In genomic region chr7:129918240-129919200, GRCm38 (mm10) we compare ENCODE assay signal across 11 mouse cellular contexts.
A peak's percentile ranks its signal among the peaks of the same experiment; 100 is the strongest.
DNase-seq lines count a peak whose midpoint lies in the region; ATAC-seq and TF ChIP-seq lines count a peak whose summit lies in the region.
"Had no signal": no experiment of that assay in that cellular context is flagged by ENCODE, and none has a peak within 500 bp of the region (broad histone marks: within the 10 kb centered on the region; RNA-seq: fewer than 3 reads in every experiment).

No protein-coding gene starts in this region.

- no peaks in the 10 kb centered on the region for H3K36me3 ChIP-seq in forebrain, embryonic 10.5 days (replicated peaks)
- H3K36me3 ChIP-seq in forebrain, embryonic 11.5 days (ENCODE audit: control insufficient read depth, insufficient read depth, low read length) = no peaks in the 10 kb centered on the region
- no peaks in the 10 kb centered on the region for H3K36me3 ChIP-seq in midbrain, embryonic 10.5 days
- H3K36me3 ChIP-seq in midbrain, embryonic 13.5 days = no peaks in the 10 kb centered on the region
- H3K36me3 ChIP-seq in forebrain, embryonic 16.5 days (ENCODE audit: control insufficient read depth, insufficient read depth) = no peaks in the 10 kb centered on the region
- no peaks in the 10 kb centered on the region for H3K36me3 ChIP-seq in kidney, adult 2 months (ENCODE audit: control insufficient read depth, insufficient read depth, low read length)

- H3K4me3 ChIP-seq in forebrain, embryonic 10.5 days = no peak overlapping the region
- no peak overlapping the region for H3K4me3 ChIP-seq in forebrain, embryonic 11.5 days (ENCODE audit: low read depth, low read length)
- H3K4me3 ChIP-seq in midbrain, embryonic 10.5 days = no peak overlapping the region
- no peak overlapping the region for H3K4me3 ChIP-seq in midbrain, embryonic 13.5 days (replicated peaks)
- no peak overlapping the region for H3K4me3 ChIP-seq in forebrain, embryonic 16.5 days (replicated peaks; ENCODE audit: low read length)
- no peak overlapping the region for H3K4me3 ChIP-seq in kidney, adult 2 months (ENCODE audit: insufficient read depth, low read depth, low read length)
- H3K4me3 ChIP-seq: myocyte had no signal

- no peaks in the 10 kb centered on the region for H3K9me3 ChIP-seq in forebrain, embryonic 10.5 days
- H3K9me3 ChIP-seq in forebrain, embryonic 11.5 days (ENCODE audit: control insufficient read depth, low read length) = no peaks in the 10 kb centered on the region
- H3K9me3 ChIP-seq in midbrain, embryonic 10.5 days (replicated peaks) = no peaks in the 10 kb centered on the region
- no peaks in the 10 kb centered on the region for H3K9me3 ChIP-seq in midbrain, embryonic 13.5 days
- H3K9me3 ChIP-seq in forebrain, embryonic 16.5 days (ENCODE audit: control insufficient read depth, low read length) = no peaks in the 10 kb centered on the region

- no peak for ATAC-seq in forebrain, embryonic 11.5 days (replicated peaks; ENCODE audit: low FRiP score)
- ATAC-seq in midbrain, embryonic 13.5 days = no peak
- ATAC-seq in forebrain, embryonic 16.5 days = peak; percentile 78

- peaks cover 40% of the 10 kb centered on the region for H3K4me1 ChIP-seq in forebrain, embryonic 10.5 days
- H3K4me1 ChIP-seq in forebrain, embryonic 11.5 days (replicated peaks; ENCODE audit: control insufficient read depth, insufficient read depth, low read length) = peaks cover 3% of the 10 kb centered on the region
- H3K4me1 ChIP-seq in midbrain, embryonic 10.5 days = peaks cover 19% of the 10 kb centered on the region
- H3K4me1 ChIP-seq in midbrain, embryonic 13.5 days (replicated peaks) = peaks cover 10% of the 10 kb centered on the region
- peaks cover 15% of the 10 kb centered on the region for H3K4me1 ChIP-seq in forebrain, embryonic 16.5 days (replicated peaks; ENCODE audit: control insufficient read depth, insufficient read depth, low read length)
- H3K4me1 ChIP-seq in kidney, adult 2 months (ENCODE audit: control insufficient read depth, insufficient read depth, low read length) = no peaks in the 10 kb centered on the region

- no peak for TF ChIP-seq CTCF in kidney, adult 2 months (conservative IDR thresholded peaks at IDR 0.05; ENCODE audit: insufficient read depth, insufficient read length, low read depth, low read length)

- no peaks in the 10 kb centered on the region for H3K27me3 ChIP-seq in forebrain, embryonic 10.5 days (ENCODE audit: poor library complexity, severe bottlenecking)
- H3K27me3 ChIP-seq in forebrain, embryonic 11.5 days (ENCODE audit: control insufficient read depth, insufficient read depth, low read length) = no peaks in the 10 kb centered on the region
- H3K27me3 ChIP-seq in midbrain, embryonic 10.5 days (ENCODE audit: low read depth, poor library complexity, severe bottlenecking) = no peaks in the 10 kb centered on the region
- no peaks in the 10 kb centered on the region for H3K27me3 ChIP-seq in midbrain, embryonic 13.5 days
- H3K27me3 ChIP-seq in forebrain, embryonic 16.5 days (replicated peaks; ENCODE audit: control insufficient read depth, insufficient read depth, low read length) = no peaks in the 10 kb centered on the region
- no peaks in the 10 kb centered on the region for H3K27me3 ChIP-seq in kidney, adult 2 months (replicated peaks; ENCODE audit: control insufficient read depth, insufficient read depth, low read length)

- H3K27ac ChIP-seq in forebrain, embryonic 10.5 days = peak overlapping the region; percentile 22; the same call in 1 of the 2 replicates
- H3K27ac ChIP-seq in forebrain, embryonic 11.5 days (ENCODE audit: low read depth, low read length) = no peak overlapping the region
- H3K27ac ChIP-seq in midbrain, embryonic 10.5 days (replicated peaks) = 0 out of 2 replicates have a peak overlapping the region, but pooled peaks have one; percentile 28
- no peak overlapping the region for H3K27ac ChIP-seq in midbrain, embryonic 13.5 days
- H3K27ac ChIP-seq in forebrain, embryonic 16.5 days (ENCODE audit: low read length) = no peak overlapping the region
- no peak overlapping the region for H3K27ac ChIP-seq in kidney, adult 2 months (ENCODE audit: insufficient read depth, low read depth, low read length)

- 92% methylated on average over 18 of the region's 18 CpGs for WGBS in forebrain, embryonic 10.5 days
- 81% methylated on average over 18 of the region's 18 CpGs for WGBS in forebrain, embryonic 11.5 days
- 92% methylated on average over 18 of the region's 18 CpGs for WGBS in midbrain, embryonic 10.5 days
- WGBS in midbrain, embryonic 13.5 days = 84% methylated on average over 18 of the region's 18 CpGs
- WGBS in forebrain, embryonic 16.5 days = 54% methylated on average over 18 of the region's 18 CpGs
- WGBS in kidney, adult 2 months = 84% methylated on average over 18 of the region's 18 CpGs

- no peak overlapping the region for H3K4me2 ChIP-seq in forebrain, embryonic 11.5 days (ENCODE audit: low read depth, low read length, severe bottlenecking)
- no peak overlapping the region for H3K4me2 ChIP-seq in midbrain, embryonic 13.5 days (replicated peaks)
- no peak overlapping the region for H3K4me2 ChIP-seq in forebrain, embryonic 16.5 days (ENCODE audit: low read length)

- no peak for DNase-seq in forebrain, embryonic 10.5 days (ENCODE audit: extremely low spot score, low spot score)
- no peak for DNase-seq in forebrain, embryonic 11.5 days (ENCODE audit: low spot score)
- DNase-seq in midbrain, embryonic 10.5 days (ENCODE audit: low spot score) = no peak
- peak; percentile 30 for DNase-seq in retina, postnatal 7 days (ENCODE audit: low read depth, low spot score)
- DNase-seq in kidney, adult 2 months = no peak
- no peak for DNase-seq in thymus, postnatal 0 days (ENCODE audit: low spot score)
- DNase-seq: heart, postnatal 10 days; lung, adult 18-20 months had no signal

- TF ChIP-seq POLR2A in kidney, adult 2 months (IDR thresholded peaks at IDR 0.05; ENCODE audit: low read depth, low read length) = no peak

- no peak overlapping the region for H3K9ac ChIP-seq in forebrain, embryonic 11.5 days (ENCODE audit: low read length)
- no peak overlapping the region for H3K9ac ChIP-seq in midbrain, embryonic 13.5 days (replicated peaks)
- H3K9ac ChIP-seq in forebrain, embryonic 16.5 days (replicated peaks; ENCODE audit: low read depth, low read length) = no peak overlapping the region

Comparison
In these comparisons a context has a peak if more than half of its experiments do, and no peak if none do; other contexts are left out.
1. H3K27ac ChIP-seq: peak in forebrain, embryonic 10.5 days (single experiment) and midbrain, embryonic 10.5 days (single experiment); none in forebrain, embryonic 11.5 days (single experiment), midbrain, embryonic 13.5 days (single experiment), forebrain, embryonic 16.5 days (single experiment) and kidney, adult 2 months (single experiment).